Mouse (Mus musculus): Measurements from ENCODE around the gene Zfhx3. TPM values are rescaled to one million over a fixed set of nuclear protein-coding genes. Genes with fewer than 3 reads are reported as not detected.

The Zfhx3 gene
- polyA plus RNA-seq, 1 experiment from 2014 or later, result 2.4 TPM

DNA sequence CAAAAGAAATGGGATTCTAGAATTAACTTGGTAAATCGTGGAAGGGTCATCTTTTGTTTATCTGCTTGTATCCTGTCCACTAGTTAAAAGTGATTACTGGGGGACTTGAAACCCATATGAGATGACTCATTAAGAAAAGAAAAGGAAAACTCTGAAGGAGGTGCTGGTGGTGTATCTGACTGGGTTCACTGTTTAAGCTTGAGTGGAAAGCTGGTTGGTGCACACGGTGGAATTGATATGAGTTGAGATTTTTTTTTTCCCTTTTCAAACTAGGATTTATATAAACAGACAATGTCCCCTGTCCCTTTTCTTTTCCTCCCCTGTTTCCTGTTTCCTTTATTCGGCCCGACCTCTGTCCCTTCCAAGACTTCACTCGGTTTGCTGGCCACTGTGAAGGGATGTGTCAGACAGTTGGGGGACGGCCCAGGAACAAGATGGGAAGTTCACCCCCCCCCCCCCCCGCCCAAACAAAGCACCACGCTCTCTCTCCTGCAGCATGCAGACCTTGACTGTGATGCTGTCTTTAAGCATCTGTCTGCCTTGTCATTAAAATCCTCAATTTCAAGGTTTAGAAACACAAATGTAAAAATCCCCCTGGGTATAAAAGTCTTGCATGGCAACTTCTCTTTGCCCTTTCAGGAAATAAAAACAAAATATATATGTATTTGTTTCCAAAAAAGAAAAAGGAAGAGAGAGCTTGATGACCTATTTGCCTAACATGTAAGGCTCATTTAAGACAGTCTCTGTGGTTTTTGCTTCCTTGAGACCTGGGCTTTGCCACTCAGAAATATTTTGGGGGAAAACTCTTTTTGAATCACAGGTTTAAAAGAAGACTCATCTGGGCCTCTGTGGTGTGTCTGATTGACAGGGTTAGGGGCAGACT lies 768.4 kb downstream of the Zfhx3 start:
- no peak for ATAC-seq
- Histone ChIP-seq H3K27ac (ENCODE audit: low read depth, low read length) (no peak overlapping the region), H3K4me3 (ENCODE audit: low read depth, low read length) (no peak overlapping the region), H3K4me2 (replicated peaks; ENCODE audit: low read depth) (no peak overlapping the region), H3K9ac (ENCODE audit: low read depth, low read length) (no peak overlapping the region), H3K27me3 (replicated peaks; ENCODE audit: control insufficient read depth, insufficient read depth, low read length) (no peaks in the 10 kb centered on the region), H3K36me3 (ENCODE audit: control insufficient read depth, insufficient read depth) (no peaks in the 10 kb centered on the region), H3K9me3 (ENCODE audit: control insufficient read depth) (no peaks in the 10 kb centered on the region), H3K4me1 (replicated peaks; ENCODE audit: control insufficient read depth, insufficient read depth, low read length) (no peaks in the 10 kb centered on the region)
- 34% methylated on average over 8 of the region's 8 CpGs for WGBS
- TF ChIP-seq CTCF (IDR thresholded peaks at IDR 0.05; ENCODE audit: low read depth), result no peak

- H3K36me3 ChIP-seq (ENCODE audit: control insufficient read depth, insufficient read depth), result no peaks in the 10 kb centered on the region
- WGBS, result 66% methylated on average over 5 of the region's 5 CpGs
- H3K4me1 ChIP-seq (replicated peaks; ENCODE audit: control insufficient read depth, insufficient read depth, low read length), result no peaks in the 10 kb centered on the region; the same call in 1 of the 2 replicates
- H3K4me2 ChIP-seq (replicated peaks; ENCODE audit: low read depth), result no peak overlapping the region
- ATAC-seq, result no peak
- no peak overlapping the region for H3K9ac ChIP-seq (ENCODE audit: low read depth, low read length)
- TF ChIP-seq CTCF (IDR thresholded peaks at IDR 0.05; ENCODE audit: low read depth), result no peak
- no peak overlapping the region for H3K27ac ChIP-seq (ENCODE audit: low read depth, low read length)
- no peaks in the 10 kb centered on the region for H3K9me3 ChIP-seq (ENCODE audit: control insufficient read depth)
- H3K4me3 ChIP-seq (ENCODE audit: low read depth, low read length), result no peak overlapping the region
- no peaks in the 10 kb centered on the region for H3K27me3 ChIP-seq (replicated peaks; ENCODE audit: control insufficient read depth, insufficient read depth, low read length)
Observed at GRCm38 (mm10) chr8:108711490-108711793, 769.0 kb downstream of the Zfhx3 start.

GRCm38 (mm10) chr8:108712001-108712411 lies 769.6 kb downstream of the Zfhx3 start:
- ATAC-seq, result no peak
- Histone ChIP-seq H3K36me3 (ENCODE audit: control insufficient read depth, insufficient read depth) (no peaks in the 10 kb centered on the region), H3K9me3 (ENCODE audit: control insufficient read depth) (no peaks in the 10 kb centered on the region), H3K27me3 (replicated peaks; ENCODE audit: control insufficient read depth, insufficient read depth, low read length) (no peaks in the 10 kb centered on the region), H3K4me2 (replicated peaks; ENCODE audit: low read depth) (peak overlapping the region; percentile 33; the same call in 1 of the 2 replicates), H3K4me3 (ENCODE audit: low read depth, low read length) (no peak overlapping the region), H3K27ac (ENCODE audit: low read depth, low read length) (no peak overlapping the region), H3K4me1 (replicated peaks; ENCODE audit: control insufficient read depth, insufficient read depth, low read length) (no peaks in the 10 kb centered on the region; the same call in 1 of the 2 replicates), H3K9ac (ENCODE audit: low read depth, low read length) (no peak overlapping the region)
- 52% methylated on average over 14 of the region's 14 CpGs for WGBS
- TF ChIP-seq CTCF (IDR thresholded peaks at IDR 0.05; ENCODE audit: low read depth), result no peak

DNA sequence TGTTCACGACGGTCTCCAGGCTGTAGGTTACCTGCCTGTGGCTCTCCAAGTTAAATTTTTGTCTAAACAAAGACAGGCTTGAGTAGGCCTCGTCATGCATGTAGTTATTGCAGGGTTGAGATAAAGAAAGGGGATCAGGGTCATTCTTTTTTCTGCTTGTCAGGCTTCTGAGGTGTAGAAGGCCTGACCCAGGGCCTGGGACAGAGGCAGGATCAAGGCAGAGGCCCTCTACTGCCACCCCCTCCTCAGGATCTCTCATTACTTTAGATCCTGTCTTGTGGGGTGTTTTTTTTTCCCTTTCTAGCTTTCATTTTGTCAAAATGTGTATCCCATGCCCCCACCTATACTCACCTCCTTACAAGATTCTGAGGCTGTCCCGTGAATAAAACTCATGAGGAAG lies 770.2 kb downstream of the Zfhx3 start:
- H3K36me3 ChIP-seq (ENCODE audit: control insufficient read depth, insufficient read depth), result no peaks in the 10 kb centered on the region
- H3K27ac ChIP-seq (ENCODE audit: low read depth, low read length), result no peak overlapping the region
- no peak overlapping the region for H3K4me3 ChIP-seq (ENCODE audit: low read depth, low read length)
- no peak for TF ChIP-seq CTCF (IDR thresholded peaks at IDR 0.05; ENCODE audit: low read depth)
- H3K4me1 ChIP-seq (replicated peaks; ENCODE audit: control insufficient read depth, insufficient read depth, low read length), result no peaks in the 10 kb centered on the region; the same call in 1 of the 2 replicates
- 57% methylated on average over 4 of the region's 4 CpGs for WGBS
- H3K4me2 ChIP-seq (replicated peaks; ENCODE audit: low read depth), result peak overlapping the region; percentile 33; the same call in 1 of the 2 replicates
- H3K9ac ChIP-seq (ENCODE audit: low read depth, low read length), result no peak overlapping the region
- no peak for ATAC-seq
- no peaks in the 10 kb centered on the region for H3K9me3 ChIP-seq (ENCODE audit: control insufficient read depth)
- no peaks in the 10 kb centered on the region for H3K27me3 ChIP-seq (replicated peaks; ENCODE audit: control insufficient read depth, insufficient read depth, low read length)

DNA sequence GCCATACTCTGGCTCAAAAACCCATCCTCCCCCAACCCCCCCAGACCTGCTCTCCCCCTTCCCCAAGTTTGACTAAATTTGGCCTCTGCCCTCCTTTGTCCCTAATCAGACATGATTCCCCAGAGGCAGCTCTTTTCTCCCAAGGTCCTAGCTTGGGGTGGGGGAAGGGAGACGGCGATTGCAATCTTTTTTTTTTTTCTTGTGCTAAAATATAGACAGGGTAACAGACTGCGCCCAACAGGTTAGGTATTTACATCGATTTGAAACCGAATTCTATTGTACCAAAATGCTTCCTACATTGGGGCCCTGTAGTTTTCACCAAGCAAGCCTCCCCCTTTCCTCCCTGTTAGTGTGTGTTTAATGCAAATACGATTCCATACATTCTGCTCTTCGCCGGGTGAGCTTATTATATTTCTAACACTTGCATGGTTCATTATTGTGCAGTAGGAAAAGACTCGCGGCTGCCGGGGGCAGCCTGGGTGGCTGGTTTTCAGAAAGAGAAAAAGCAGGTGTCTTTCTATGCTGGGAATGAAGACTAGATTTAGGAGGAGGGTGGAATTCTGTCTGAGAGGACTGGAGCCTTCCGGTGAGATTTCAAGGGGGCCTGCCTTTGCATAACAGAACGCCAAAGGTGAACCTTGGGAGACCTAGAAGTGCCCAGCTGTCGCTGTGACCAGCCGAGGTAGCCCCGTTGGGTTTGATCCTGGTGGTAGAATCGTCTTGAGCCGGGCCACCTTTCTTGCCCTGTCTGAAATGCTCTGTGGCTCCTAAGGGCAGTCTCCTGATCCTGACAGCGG lies 771.1 kb downstream of the Zfhx3 start:
- Histone ChIP-seq H3K4me2 (replicated peaks; ENCODE audit: low read depth) (peak overlapping the region; percentile 95), H3K9me3 (ENCODE audit: control insufficient read depth) (no peaks in the 10 kb centered on the region), H3K36me3 (ENCODE audit: control insufficient read depth, insufficient read depth) (no peaks in the 10 kb centered on the region), H3K27me3 (replicated peaks; ENCODE audit: control insufficient read depth, insufficient read depth, low read length) (no peaks in the 10 kb centered on the region), H3K4me1 (replicated peaks; ENCODE audit: control insufficient read depth, insufficient read depth, low read length) (peaks cover 2% of the 10 kb centered on the region; the same call in 1 of the 2 replicates), H3K4me3 (ENCODE audit: low read depth, low read length) (peak overlapping the region; percentile 80), H3K27ac (ENCODE audit: low read depth, low read length) (peak overlapping the region; percentile 86; the same call in 1 of the 2 replicates), H3K9ac (ENCODE audit: low read depth, low read length) (no peak overlapping the region)
- no peak for ATAC-seq
- 52% methylated on average over 19 of the region's 19 CpGs for WGBS
- no peak for TF ChIP-seq CTCF (IDR thresholded peaks at IDR 0.05; ENCODE audit: low read depth)

DNA sequence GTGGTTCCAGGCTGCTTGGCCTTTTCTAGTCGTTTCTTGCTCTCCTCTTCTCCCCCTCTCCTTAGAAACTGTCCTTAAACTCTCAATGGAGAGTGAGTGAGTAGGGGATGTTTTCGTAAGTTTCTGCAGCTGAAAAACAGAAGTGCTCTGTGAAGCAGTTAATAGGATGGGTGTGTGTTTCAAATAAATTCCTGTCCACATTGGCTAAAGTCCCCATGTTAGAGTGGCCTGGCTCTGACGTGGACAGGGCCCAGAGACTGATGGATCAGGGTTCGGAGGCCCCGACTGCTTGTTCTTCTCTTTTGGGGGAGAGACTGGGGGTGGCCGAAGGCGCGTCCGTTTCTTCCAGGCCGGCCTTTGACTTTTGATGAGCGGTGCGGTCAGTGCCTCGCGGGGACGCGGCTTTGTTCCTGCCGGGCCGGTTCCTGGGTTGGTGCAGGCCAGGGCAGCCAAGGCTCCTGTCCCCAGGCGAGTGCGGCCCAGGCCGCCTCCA lies 771.7 kb downstream of the Zfhx3 start:
- Histone ChIP-seq H3K27me3 (replicated peaks; ENCODE audit: control insufficient read depth, insufficient read depth, low read length) (no peaks in the 10 kb centered on the region), H3K9me3 (ENCODE audit: control insufficient read depth) (no peaks in the 10 kb centered on the region), H3K4me1 (replicated peaks; ENCODE audit: control insufficient read depth, insufficient read depth, low read length) (peaks cover 4% of the 10 kb centered on the region; the same call in 1 of the 2 replicates), H3K9ac (ENCODE audit: low read depth, low read length) (peak overlapping the region; percentile 49), H3K4me2 (replicated peaks; ENCODE audit: low read depth) (peak overlapping the region; percentile 95), H3K4me3 (ENCODE audit: low read depth, low read length) (peak overlapping the region; percentile 80), H3K36me3 (ENCODE audit: control insufficient read depth, insufficient read depth) (no peaks in the 10 kb centered on the region), H3K27ac (ENCODE audit: low read depth, low read length) (peak overlapping the region; percentile 86)
- 6% methylated on average over 21 of the region's 21 CpGs for WGBS
- no peak for ATAC-seq
- TF ChIP-seq CTCF (IDR thresholded peaks at IDR 0.05; ENCODE audit: low read depth), result no peak

All from intestine, postnatal 0 days (tissue).